Mouse (Mus musculus) G1E (cell line): ENCODE measurements around the gene Nsg2.

Experiments used
- CTCF ChIP-seq: IDR thresholded peaks from 2 replicates; pipeline ENCODE4 v1.5.1; 2012; ENCODE audit warnings: low read depth, low read length, inconsistent platforms, mixed read lengths
- GATA2 ChIP-seq: IDR thresholded peaks from 2 replicates; pipeline ENCODE4 v1.6.1; 2012; ENCODE audit warnings: low read depth, low read length, inconsistent platforms, borderline replicate concordance
- POLR2AphosphoS5 ChIP-seq: IDR thresholded peaks from 2 replicates; pipeline ENCODE4 v1.6.1; 2012; ENCODE audit warnings: low read depth, low read length, inconsistent platforms; ENCODE audit not compliant: insufficient replicate concordance
- TAL1 ChIP-seq: conservative IDR thresholded peaks from 2 replicates; pipeline ENCODE4 v1.6.1; 2012; ENCODE audit warnings: low read depth, low read length, inconsistent platforms, mixed read lengths

DNA sequence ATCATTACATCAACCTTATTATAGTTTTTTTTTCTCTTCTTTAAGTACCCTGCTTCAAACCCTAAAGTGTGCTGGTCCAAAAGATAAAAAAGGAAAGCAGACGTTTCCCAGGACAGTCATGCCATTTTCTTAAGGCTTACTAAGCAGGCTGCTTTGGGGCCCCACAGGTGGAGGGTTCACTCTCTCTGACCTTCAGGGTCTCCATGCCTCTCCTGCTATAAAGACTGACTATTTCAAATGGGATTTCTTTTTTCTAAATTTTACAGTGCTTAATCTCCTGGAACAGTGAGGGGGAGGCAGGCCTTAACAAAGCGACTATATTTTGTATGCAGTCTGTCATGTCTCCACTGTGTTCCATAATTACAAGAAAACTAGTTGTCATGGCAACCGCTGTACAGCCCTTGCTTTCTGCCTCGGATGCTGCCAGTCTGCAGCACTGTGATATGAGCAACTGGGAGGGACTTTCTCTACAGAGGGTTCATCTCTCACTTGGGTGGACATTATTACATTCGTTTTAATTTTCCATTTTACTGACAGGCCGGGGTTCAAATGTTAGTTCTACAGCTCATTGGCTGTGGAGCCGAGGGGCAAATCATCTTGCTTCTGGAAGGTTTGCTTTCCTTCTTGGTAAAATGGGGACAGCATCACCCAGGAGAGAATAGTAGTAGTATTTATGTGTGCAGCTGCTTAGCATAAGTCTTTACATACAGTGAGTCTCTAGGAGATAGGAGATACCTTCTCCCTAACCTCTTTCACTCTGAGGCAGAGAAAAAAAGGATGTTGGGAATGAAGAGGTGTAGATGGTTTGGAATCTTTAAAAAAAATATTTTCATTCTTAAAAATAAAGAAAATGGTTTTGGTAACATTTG is 27.4 kb downstream of the Nsg2 start:
- TF ChIP-seq CTCF (no peak), POLR2AphosphoS5 (no peak), GATA2 (no peak), TAL1 (no peak)
